Mouse (Mus musculus) liver, postnatal 0 days (tissue): ENCODE measurements at regions not wholly inside any gene's neighbourhood (a gene's known extent, or its start where the extent isn't known, plus 50 kb on each side); places are given as distances from the start of the nearest gene placed in this dataset.

Experiments
- ATAC-seq: fragments of 200-750 bp; cut with Nextera tagmentation; 2 replicates; pipeline ENCODE4 v1.8.0; 2017; ENCODE audit warnings: mild to moderate bottlenecking, moderate library complexity
- DNase-seq: peaks from one replicate; pipeline ENCODE4 v3.0.0-alpha.2; 2016
- H3K27ac ChIP-seq: fragments of 300-500 bp; sonication (generic); 2 replicates; pipeline ENCODE4 v1.5.1; 2014; ENCODE audit warnings: antibody characterized with exemption, moderate library complexity, mild to moderate bottlenecking, low read depth
- H3K27me3 ChIP-seq: fragments of 300-500 bp; sonication (generic); 2 replicates; pipeline ENCODE4 v1.6.1; 2014; ENCODE audit warnings: low read length, control low read depth, mixed read lengths; ENCODE audit not compliant: insufficient read depth
- H3K36me3 ChIP-seq: fragments of 300-500 bp; sonication (generic); replicated peaks from 2 replicates; pipeline ENCODE4 v1.6.1; 2014; ENCODE audit warnings: mild to moderate bottlenecking, control low read depth, low read length, moderate library complexity, mixed read lengths; ENCODE audit not compliant: insufficient read depth
- H3K4me1 ChIP-seq: fragments of 300-500 bp; sonication (generic); 2 replicates; pipeline ENCODE4 v1.6.1; 2014; ENCODE audit warnings: antibody characterized with exemption, mild to moderate bottlenecking, control low read depth; ENCODE audit not compliant: insufficient read depth
- H3K4me2 ChIP-seq: fragments of 300-500 bp; sonication (generic); 2 replicates; pipeline ENCODE4 v1.6.1; 2014; ENCODE audit warnings: low read depth, mild to moderate bottlenecking, low read length, moderate library complexity, mixed read lengths
- H3K4me3 ChIP-seq: fragments of 300-500 bp; sonication (generic); 2 replicates; pipeline ENCODE4 v1.5.1; 2014; ENCODE audit warnings: low read depth, low read length
- H3K9ac ChIP-seq: fragments of 300-500 bp; sonication (generic); replicated peaks from 2 replicates; pipeline ENCODE4 v1.6.1; 2014; ENCODE audit warnings: mild to moderate bottlenecking, moderate library complexity
- H3K9me3 ChIP-seq: fragments of 300-500 bp; sonication (generic); 2 replicates; pipeline ENCODE4 v1.6.1; 2016; ENCODE audit warnings: mild to moderate bottlenecking, control low read depth, low read length, mixed read lengths
- CTCF ChIP-seq: sonication (generic); IDR thresholded peaks from 2 replicates; pipeline ENCODE4 v1.5.1; 2016; ENCODE audit warnings: antibody characterized with exemption, low read depth
- EP300 ChIP-seq: IDR thresholded peaks from 2 replicates; pipeline ENCODE4 v1.6.1; 2016; ENCODE audit warnings: antibody characterized with exemption, low read depth, mild to moderate bottlenecking
- WGBS: fragments of 180-500 bp; shearing (Covaris S2); extraction: QIAGEN DNeasy Blood & Tissue Kit; methylation state at CpG from one replicate; pipeline ENCODE4 v1.1.7; 2014; ENCODE audit not compliant: insufficient replicate concordance; 5-methylcytosine and 5-hydroxymethylcytosine counted together

GRCm38 (mm10) chr1:64257237-64257636 lies 135.2 kb upstream of the Klf7 start:
- ATAC-seq (no peak), DNase-seq (no peak)
- H3K4me2 ChIP-seq = no peak overlapping the region
- no peaks in the 10 kb centered on the region for H3K9me3 ChIP-seq
- H3K4me1 ChIP-seq = no peaks in the 10 kb centered on the region
- H3K4me3 ChIP-seq = no peak overlapping the region
- H3K9ac ChIP-seq = no peak overlapping the region
- no peak for TF ChIP-seq CTCF
- TF ChIP-seq EP300 = no peak
- H3K27me3 ChIP-seq = no peaks in the 10 kb centered on the region
- H3K27ac ChIP-seq = no peak overlapping the region
- no peaks in the 10 kb centered on the region for H3K36me3 ChIP-seq
- 54% methylated on average over 2 of the region's 2 CpGs for WGBS

DNA sequence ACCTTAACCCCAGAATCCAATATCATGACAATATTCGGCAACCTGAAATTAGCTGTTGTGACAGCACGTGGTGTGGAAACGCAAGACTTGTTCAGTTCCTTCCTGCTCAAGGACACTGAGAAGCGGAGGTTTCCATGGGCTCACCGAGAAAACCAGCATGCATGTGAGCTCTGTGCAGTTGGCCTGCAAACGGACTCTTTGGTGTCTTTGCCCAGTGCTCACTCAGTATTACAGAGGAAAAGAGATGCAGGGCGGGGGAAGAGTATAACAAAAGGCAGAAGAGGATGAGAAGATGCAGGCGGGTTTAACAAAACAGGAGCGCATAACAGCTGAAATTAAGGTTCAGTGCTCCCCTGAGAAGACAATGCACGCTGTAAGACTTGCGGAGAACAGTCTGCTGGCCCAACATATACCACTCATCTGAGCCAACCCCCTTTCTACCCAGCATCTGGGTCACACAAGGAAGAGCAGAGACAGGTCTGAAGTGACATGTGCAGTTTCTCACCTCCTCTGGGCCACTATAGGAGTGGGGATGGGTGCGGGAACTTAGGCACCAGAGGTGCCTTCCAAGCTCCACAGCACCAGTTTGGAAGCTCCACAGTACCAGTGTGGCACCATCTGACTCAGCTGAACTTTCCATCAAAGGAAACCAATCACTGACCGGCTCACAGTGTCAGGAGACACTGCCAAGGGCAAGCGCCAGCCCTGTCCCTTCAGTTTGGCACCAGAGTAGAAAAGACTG lies 133.6 kb upstream of the Klf7 start:
- H3K27ac ChIP-seq = no peak overlapping the region
- DNase-seq (no peak), ATAC-seq (no peak)
- TF ChIP-seq EP300 (no peak), CTCF (no peak)
- no peaks in the 10 kb centered on the region for H3K4me1 ChIP-seq
- H3K4me3 ChIP-seq = no peak overlapping the region
- no peak overlapping the region for H3K9ac ChIP-seq
- H3K4me2 ChIP-seq = no peak overlapping the region
- 73% methylated on average over 14 of the region's 14 CpGs for WGBS
- H3K36me3 ChIP-seq = no peaks in the 10 kb centered on the region
- no peaks in the 10 kb centered on the region for H3K9me3 ChIP-seq
- H3K27me3 ChIP-seq = no peaks in the 10 kb centered on the region

DNA sequence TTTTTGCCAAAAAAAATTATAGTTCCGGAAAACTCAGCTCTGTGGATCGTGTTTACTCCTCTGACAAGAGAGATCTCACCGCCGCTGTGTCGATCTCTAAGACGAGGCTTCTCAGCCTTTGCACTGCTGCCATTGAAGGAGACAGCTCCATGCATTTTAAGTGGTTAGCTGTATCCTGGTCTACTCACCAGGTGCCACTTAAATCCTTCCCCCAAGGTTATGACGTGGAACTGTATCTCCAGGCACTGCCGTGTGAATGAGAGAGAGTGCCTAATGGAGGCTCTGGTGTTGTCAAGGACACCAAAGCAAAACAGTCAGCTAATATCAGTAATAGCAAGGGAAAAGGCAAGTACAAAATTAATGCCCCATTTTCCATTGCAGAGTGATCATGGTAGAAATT lies 132.6 kb upstream of the Klf7 start:
- DNase-seq = no peak
- H3K4me2 ChIP-seq = no peak overlapping the region
- ATAC-seq = no peak
- TF ChIP-seq CTCF (no peak), EP300 (no peak)
- no peak overlapping the region for H3K4me3 ChIP-seq
- no peak overlapping the region for H3K27ac ChIP-seq
- H3K36me3 ChIP-seq = no peaks in the 10 kb centered on the region
- no peaks in the 10 kb centered on the region for H3K27me3 ChIP-seq
- no peaks in the 10 kb centered on the region for H3K9me3 ChIP-seq
- no peaks in the 10 kb centered on the region for H3K4me1 ChIP-seq
- WGBS = 88% methylated on average over 8 of the region's 8 CpGs
- H3K9ac ChIP-seq = no peak overlapping the region

GRCm38 (mm10) chr1:64253996-64254395 lies 131.9 kb upstream of the Klf7 start:
- Histone ChIP-seq H3K9me3 (no peaks in the 10 kb centered on the region), H3K36me3 (no peaks in the 10 kb centered on the region), H3K27ac (no peak overlapping the region), H3K4me2 (no peak overlapping the region), H3K9ac (no peak overlapping the region), H3K4me3 (no peak overlapping the region), H3K27me3 (no peaks in the 10 kb centered on the region), H3K4me1 (no peaks in the 10 kb centered on the region)
- ATAC-seq = no peak
- no peak for DNase-seq
- TF ChIP-seq EP300 (no peak), CTCF (no peak)
- WGBS = 70% methylated on average over 8 of the region's 8 CpGs

DNA sequence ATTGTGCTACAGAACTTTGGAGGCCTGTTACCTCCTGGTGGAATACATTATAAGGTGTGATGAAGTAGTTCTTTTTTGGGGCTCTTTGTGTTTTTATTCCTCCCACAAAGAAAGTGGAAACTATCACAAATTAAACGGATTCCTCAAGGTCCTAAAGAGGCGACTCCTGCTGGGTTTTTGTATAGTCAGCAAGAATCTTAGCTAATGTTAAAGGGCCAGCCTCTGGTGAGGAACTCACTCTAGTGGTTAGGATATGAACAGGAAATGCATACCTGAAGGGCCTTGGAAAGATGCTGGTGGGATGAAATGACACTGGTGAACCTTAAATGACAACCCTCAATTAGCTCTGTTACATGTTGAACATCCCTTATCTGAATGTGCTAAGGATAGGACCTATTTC lies 120.3 kb upstream of the Klf7 start:
- no peak for ATAC-seq

DNA sequence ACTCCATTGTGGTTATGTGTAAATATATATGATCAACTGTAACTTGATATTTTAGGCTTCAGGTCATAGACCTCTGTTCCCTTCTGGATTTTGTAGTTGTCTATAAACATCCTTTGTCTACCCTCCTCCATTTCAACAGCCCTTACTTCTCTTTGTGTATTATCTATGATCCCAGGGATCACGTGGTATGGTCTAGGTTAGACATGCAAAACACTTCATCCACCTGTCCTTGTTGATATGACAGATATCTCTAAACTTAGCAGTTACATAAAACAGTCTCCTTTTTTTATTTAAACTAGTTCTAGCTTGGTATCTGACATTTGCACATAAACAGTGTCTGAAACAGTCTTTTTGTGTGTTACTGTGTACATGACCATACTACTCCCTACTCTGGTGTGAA lies 107.6 kb upstream of the Klf7 start:
- TF ChIP-seq CTCF (no peak), EP300 (no peak)
- Histone ChIP-seq H3K9ac (no peak overlapping the region), H3K4me1 (0 out of 2 replicates have a peak, but pooled peaks cover 2% of the 10 kb centered on the region), H3K4me3 (no peak overlapping the region), H3K27ac (no peak overlapping the region), H3K27me3 (no peaks in the 10 kb centered on the region), H3K36me3 (no peaks in the 10 kb centered on the region), H3K9me3 (no peaks in the 10 kb centered on the region), H3K4me2 (no peak overlapping the region)
- DNase-seq (no peak), ATAC-seq (no peak)
- 62% methylated on average over 1 of the region's 1 CpGs for WGBS

More for the DNA sequence above, 120.3 kb upstream of the Klf7 start:
- DNase-seq = no peak
- H3K9me3 ChIP-seq = no peaks in the 10 kb centered on the region
- no peaks in the 10 kb centered on the region for H3K27me3 ChIP-seq
- 69% methylated on average over 2 of the region's 2 CpGs for WGBS
- TF ChIP-seq EP300 (no peak), CTCF (no peak)
- H3K4me3 ChIP-seq = no peak overlapping the region
- no peak overlapping the region for H3K9ac ChIP-seq
- H3K27ac ChIP-seq = no peak overlapping the region
- no peak overlapping the region for H3K4me2 ChIP-seq
- H3K36me3 ChIP-seq = no peaks in the 10 kb centered on the region
- H3K4me1 ChIP-seq = no peaks in the 10 kb centered on the region
